Mouse (Mus musculus) heart, adult 8-10 months (tissue): Measurements from ENCODE around the gene Adgrf1. TPM values are rescaled to one million over a fixed set of nuclear protein-coding genes. Genes with fewer than 3 reads are reported as not detected.
"Not testable (repeated sequence)": the region's sequence is repeated elsewhere in the genome, so short reads cannot be mapped to it uniquely, and the experiment has no call there.

Source experiments
- DNase-seq: peaks from one replicate; pipeline ENCODE4 v3.0.0; 2022; ENCODE audit warnings: low spot score
- total RNA-seq, 4 experiments: library from RNA; stranded (reverse); gene quantifications; 2 replicates each; pipeline ENCODE4 v1.2.4; 2022

Gene Adgrf1
- total RNA-seq, 4 experiments from 2014 or later: not detected

DNA sequence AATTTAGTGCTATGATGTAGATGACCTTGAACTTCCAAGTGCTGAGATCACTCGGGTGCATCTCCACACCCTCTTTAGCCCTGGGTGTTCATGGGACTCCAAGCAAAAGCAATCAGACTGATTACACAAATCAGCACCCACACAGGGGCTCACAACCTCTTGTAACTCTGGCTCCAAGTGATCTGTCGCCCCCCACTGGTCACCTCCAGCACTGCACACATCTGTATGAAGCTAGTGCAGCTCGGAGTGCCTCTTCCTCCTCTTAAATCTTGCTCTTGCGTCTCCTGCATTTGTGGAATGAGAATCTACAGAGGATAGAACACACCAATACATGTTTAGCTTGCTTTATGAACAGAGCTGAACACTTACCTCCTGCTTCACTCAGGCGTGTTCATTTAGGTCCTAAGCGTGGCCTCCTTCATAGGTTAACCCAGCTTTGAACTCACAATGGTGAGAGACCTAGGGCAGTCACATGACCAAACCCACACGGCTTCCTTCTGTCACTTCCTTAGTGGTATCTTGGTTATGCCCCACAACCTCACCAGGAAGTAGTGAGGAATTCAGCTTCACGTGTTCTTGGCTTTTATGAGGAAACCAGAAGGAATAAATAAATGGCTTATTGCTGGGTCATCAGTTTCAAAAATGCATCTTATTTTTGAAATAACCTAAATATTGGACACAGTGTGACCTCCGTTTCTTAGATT is 2.9 kb upstream of the Adgrf1 start:
- DNase-seq: no peak

DNA sequence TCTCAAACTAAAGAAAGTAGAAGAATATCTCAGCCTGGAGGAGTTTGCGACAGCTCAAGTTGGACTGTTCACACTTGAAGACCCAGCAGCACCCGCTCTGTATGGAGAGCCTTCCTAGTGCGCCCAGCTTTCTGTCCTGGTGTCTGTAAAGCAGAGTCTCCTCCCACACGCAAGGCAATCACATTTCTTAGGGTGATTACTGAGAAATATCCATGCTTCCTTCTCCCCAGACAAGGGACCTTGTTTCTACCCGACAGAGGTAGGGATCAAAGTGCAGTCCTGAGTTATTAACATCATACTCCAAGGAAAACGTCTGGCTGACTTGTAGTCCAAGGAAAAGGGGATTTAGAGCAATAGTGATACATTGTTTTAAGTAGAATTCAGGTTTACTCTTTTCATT is 6.1 kb downstream of the Adgrf1 start:
- no peak for DNase-seq

DNA sequence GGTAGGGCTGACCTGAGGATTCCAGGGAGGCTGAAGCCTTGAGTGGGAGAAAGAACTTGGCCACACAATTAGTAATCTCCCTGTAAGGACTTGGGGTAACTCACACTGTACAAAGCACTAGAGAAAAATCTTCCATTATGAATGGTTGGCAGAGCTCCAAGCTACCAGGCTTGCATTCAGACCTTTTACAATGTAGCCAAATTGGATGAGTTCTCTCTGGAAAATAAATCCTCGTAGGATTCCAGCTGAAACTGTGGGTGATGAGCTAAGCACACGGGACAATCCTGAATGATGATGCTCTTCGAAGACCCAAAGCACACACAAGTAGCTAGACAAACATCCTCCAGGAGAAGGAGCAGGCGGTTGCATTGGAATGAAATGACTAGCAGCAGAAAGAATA is 7.1 kb downstream of the Adgrf1 start:
- DNase-seq: no peak

DNA sequence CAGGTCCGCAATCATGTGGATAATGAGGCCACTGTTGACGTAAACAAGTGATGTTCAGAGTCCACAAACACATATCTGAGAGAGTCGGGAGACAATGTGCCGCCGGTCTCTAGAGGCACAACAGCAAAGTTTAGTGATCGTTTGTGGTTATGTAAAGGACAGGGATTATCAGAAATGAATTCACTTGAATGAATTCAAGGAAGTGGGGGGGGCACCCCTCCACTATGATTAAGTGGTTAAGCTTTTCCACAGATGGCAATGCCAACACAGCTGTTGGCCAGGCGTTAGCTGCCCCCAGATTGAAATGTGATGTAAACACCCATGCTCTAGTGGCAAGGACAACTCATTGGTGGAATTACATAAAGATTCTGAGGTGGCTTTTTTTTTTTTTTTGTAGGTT is 9.5 kb downstream of the Adgrf1 start:
- DNase-seq: no peak

DNA sequence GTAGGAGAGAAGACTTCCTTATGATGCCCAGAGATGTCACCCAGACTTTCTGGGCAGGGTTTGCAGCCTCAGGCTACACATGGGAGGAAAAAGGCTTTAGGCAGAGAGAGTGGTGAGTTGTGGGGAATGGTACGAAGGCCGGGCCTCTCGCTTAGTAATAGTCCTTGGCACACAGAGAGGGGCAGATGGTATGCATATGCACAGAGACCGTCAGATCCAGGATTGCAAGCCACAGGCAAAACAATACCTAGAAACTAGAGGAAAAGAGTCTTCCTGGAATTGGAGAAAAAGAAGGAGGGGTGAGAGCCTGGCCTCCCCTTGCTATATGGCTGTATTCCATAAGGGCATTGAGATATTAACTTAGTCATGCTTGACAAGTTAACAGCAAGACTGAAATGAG is 12.2 kb downstream of the Adgrf1 start:
- DNase-seq: no peak

DNA sequence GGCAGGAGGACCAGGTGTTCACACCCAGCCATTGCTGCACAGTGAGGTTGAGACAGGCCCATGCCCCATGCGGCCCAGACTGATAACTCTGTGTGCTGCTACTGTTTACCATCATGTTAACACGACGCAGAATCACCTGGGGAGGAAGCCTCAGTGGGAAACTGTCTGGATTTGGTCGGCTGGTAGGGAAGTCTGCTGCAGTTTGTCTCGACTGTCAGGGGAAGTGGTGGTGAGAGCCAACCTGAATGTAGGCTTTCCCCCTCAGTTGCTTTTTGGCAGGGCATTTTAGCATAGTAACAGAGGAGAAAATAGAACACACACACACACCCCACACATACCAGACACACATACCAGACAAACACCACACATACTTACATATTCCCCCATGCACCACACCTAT is 12.7 kb downstream of the Adgrf1 start:
- DNase-seq: no peak

DNA sequence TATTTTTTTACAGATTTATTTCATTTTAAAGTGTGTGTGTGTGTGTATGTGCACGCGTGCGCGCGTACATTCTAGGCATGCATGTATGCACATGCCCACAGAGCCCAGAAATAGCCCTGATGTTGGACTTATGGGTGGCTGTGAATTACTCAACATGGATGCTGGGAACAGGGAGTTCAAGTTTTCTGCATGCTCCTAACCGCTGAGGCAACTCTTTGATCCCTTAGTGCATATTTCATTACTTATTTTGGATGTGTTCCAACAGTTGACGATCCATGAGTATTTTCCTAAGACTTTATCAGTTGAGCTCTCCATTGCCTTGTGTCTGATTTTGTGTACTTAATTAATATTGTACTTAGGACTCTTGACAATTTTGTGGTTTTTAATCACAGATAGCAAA is 29.4 kb downstream of the Adgrf1 start:
- no peak for DNase-seq

DNA sequence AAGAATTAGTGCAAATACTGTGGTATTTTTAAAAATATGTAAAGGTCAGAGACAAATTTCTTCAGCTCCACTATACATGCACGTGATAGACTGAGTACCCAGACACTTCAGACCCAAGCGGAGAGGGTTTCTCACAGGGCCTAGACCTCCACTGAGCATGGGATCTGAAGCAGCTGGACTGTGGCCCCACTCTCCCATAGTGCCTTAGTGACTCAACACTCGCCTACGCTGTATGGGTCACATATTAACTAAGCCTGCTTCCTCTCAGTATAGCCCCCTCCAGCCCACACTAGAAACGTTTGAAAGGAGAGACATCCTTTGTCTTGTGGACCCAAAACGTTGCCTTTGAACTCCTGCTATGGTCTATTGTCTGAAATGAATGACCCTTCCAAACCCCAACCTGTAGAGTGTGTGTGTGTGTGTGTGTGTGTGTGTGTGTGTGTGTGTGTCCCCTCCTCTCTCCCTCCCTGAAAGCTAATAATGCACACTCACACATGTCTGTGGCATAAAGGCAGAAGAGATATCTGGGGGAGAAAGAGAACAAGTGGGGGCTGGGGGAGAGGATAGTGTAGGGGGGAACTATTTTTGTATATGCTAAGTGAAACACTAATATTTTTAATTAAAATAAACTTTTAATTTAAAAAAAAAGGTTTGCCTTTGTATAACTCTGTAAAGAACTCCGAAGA is 56.0 kb downstream of the Adgrf1 start:
- DNase-seq: no peak

DNA sequence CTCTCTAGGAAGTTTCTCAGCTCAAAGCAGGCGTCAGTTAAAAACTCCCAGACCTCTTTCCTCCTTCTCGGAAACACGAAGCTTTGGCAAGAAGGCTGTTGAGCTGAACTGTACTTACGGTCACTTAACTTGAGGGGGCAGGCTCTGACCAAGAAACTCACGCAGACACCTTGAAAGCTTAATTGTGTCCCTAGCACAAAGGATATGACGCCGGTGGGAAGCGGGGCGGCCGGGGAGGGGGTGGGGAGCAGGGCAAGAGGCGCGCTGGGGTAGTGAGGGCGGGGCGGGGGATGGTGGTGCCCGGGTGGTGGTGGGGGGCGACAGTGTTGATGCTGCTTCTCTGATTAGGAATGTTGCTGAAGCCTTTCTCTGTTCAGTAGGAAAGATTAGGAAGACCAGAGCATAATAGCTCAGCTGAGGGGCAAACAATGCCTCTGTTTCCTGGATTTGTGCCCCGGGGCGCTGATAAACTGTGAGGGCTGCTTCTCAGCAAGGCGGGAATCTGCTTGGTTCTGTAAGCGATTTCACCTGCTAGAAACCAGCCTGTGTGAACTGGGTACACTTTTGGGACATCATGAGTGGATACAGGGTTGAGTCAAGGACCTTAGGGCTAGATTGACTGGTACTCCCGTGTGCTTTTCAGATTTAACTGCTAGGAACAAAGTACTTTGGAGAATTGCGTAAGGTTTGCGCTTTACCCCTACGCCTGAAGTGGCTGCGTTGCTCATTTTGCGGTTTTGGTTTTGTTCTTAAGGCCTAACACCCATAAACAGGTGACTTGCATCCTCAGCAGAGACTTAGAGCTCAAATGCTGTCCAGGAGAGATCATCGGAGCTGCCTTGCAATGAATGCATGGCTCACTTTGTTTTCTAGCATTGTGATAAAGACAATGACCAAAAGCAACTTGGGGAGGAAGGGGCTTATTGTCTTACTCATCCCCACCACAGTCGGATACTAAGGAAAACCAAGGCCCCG is 56.9 kb downstream of the Adgrf1 start:
- peak; percentile 69 for DNase-seq

DNA sequence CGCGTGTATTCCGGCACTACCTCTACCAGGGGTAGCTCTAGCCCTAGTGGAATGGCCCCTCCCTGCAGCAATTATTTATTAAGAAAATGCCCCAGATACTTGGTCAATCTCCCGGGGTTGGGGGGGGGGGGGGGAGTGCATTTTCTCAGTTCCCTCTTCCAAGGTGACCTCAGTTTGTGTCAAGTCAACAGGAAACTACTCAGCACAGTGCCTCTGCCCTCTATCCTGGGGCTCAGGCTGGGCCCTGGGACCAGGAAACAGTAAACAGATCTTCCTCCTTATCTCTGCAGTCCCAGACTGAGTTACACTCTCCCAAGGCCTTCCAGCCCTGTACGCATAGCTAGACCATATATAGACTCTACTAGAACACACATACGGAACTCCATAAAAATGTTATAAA is 57.7 kb downstream of the Adgrf1 start:
- no peak for DNase-seq

DNA sequence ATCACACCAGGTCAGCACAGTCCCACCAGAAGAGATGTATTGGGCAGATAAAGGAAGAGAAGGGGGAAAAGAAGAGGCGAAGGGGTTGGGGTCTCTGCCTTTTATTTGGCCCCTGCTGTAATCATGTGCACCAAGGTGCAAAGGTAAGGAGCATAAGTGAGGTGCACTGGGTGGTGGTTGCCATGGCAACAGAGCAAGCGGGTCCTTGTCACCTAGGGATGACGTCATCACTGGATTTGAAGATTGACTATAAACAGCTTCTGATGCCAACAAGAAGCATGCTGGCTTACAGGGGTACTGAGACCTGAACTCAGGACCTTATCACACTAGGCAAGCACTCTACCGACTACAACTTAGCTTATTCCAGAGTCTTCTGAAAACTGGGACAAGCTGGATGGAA is 59.1 kb downstream of the Adgrf1 start:
- DNase-seq: no peak

DNA sequence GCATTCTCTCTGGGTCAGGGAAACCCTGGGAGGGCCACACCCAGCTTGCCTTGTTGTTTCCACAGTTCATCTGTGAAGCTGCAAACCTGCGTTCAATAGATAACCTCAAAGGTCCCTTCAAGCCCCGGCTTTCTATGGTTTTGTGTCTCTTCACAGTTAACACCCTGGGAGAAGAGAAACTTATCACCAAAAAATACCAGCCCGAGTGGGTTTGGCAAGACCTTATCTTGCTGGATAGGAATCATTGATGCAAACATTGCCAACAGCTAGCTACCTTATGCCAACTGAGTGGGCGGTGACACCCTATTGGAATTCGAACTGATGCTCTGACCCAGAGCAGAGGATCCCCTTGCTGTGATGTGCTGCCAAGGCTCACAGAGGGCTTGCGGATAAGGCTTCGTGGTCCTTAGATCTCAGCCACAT is 59.6 kb downstream of the Adgrf1 start:
- DNase-seq: no peak

DNA sequence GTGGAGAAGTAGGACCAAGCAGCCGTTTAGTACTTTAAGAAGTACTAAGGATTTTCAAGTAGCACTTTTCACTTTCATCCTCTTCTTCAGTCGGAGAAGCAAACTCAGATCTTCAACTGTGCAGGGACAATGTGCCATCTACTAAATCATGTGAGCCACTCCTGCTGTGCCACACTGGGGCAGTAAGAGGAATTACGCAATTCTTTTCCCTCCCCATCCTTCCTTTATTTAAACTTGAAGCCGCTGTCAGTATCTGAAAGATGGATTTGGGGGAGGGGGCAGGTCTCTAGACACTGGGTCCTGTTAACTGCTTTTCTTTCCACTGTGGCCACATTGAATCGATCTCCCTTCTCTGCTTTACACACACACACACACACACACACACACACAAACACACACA is 62.6 kb downstream of the Adgrf1 start:
- DNase-seq: no peak

DNA sequence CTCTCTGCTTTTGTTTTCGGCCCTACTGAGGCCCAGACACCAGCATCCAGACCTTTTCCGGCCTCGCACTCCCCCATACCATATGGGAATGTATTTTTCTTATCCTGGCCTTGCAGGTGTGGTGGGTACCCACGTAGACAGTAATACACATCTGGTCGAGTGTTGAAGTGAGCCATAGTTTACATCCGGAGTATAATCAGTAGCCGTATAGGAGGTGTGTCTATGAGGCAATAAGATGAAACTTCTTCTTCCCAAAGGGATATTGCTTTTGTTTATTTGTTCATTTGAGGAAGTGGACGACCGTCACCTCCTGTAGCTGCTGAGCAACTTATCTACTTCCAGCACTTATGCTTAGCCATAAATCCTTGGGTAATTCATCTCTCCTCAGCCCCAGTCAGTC is 63.9 kb downstream of the Adgrf1 start:
- no peak for DNase-seq

DNA sequence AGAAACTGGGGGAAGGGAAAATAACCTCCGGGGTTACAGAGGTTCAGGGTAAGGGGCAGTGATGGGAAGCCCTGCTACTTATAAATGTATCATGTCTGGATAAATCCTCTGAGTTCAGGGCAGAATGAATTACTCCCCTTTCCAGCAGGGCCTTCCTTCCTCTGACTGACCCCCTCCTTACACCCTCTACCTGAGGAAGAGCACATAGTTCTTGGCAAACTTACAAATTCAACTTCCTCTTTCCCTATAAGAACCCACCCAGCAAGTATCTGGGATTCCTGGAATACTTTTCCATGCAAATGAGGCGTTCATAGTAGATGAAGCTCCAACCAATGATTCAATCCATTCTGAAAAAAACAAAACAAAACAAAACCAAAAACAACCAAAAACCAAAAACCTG is 67.5 kb downstream of the Adgrf1 start:
- DNase-seq: peak; percentile 56

DNA sequence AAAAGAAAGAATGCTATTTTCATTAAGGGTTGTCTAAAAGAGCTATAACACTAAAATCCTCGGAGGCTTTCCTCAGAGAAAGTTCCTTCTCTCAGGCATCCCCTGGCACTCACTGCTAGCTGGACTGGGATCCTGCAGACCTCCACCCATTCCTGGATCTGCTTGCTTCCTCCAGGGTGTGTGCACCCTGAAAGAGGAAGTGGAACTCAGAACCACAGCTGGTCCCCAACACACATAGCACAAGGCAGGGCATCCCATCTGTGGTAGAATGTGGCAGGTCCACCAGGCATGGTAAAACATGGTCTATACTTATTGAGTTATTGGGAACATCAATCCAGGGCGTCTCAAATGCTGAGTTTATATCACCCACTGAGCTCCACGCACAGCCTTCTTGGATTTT is 68.2 kb downstream of the Adgrf1 start:
- DNase-seq: no peak

DNA sequence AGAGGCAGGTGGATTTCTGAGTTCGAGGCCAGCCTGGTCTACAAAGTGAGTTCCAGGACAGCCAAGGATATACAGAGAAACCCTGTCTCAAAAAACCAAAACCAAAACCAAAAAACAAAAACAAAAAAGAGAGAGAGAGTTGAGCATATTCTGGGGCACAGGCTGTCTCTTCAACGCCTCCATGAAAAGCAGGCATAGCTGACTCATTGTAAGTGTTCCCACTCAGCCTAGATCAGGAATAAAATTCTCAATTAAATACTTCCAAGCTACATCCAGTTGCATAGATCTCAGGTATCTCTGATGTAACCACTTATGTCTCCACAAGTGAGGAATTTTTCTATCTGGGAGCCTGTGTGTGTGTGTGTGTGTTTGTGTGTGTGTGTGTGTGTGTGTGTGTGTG is 76.4 kb downstream of the Adgrf1 start:
- DNase-seq: not testable (repeated sequence)

DNA sequence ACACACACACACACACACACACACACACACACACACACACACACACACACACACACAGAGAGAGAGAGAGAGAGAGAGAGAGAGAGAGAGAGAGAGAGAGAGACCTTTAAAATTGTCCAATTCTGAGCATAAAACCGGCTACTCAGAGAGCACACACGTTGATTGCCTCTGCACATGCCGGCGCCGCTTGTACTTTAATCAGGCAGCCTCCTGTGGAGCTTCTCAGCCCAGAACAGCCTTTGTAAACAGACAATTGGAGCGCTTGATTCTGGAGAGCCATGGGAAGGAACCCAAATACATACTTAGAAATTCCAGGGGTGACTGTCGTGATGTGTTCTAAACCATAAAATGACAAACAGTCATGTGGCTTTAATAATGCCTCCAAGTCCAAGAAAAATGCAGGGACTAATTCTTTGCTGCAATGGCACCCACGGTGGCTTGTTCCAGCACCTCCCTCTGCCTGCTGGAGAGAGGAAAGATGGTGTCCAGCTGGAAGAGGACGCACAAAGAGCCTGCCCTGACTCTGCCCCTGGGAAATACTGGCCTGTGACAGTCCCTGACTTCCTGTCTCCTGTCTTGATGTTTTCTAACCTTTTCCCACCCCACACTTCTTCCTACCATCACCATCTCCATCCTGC is 87.9 kb downstream of the Adgrf1 start:
- DNase-seq: no peak

DNA sequence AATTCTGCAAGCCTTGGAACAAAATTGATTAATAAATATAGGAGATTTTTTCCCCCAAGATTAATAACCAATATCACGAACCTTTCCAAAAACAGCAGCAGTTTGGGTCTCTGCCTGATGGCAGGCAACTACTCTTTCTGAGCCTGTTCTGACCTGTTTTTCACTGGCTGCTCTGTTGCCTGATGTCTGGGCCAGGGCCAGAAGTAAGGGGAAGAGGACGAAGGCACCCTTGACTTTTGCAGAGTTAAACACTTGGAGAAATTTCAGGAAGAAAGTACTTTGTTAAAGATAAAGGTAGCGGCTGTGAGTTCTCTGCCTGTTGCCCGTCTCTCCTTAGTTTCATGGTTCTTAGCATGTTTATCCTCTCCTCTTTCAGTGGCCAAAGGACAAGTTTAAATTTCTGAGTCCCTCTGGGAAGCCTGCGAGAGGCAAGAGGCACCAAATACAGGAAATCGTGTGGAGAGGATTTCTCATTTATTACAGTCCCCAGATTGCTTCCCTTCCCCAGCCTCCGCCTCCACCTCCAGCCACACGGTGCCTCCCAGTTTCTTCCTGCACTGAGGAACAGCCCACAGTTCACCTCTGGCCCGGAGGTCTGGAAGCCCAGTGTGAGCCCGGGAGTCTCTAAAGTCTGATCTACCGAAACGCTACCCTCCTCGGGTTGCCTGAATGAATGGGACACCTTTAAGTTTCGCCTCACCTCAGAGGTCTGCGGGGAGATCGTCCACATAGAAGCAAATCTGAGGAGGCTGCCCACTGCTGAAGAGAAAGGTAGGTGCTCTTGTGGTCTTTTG is 89.9 kb downstream of the Adgrf1 start, which contains the start of gene Adgrf5:
Adgrf5 (plus strand) TSS at position 626 of the 794 bp plus-strand sequence.
- peak; percentile 83 for DNase-seq

DNA sequence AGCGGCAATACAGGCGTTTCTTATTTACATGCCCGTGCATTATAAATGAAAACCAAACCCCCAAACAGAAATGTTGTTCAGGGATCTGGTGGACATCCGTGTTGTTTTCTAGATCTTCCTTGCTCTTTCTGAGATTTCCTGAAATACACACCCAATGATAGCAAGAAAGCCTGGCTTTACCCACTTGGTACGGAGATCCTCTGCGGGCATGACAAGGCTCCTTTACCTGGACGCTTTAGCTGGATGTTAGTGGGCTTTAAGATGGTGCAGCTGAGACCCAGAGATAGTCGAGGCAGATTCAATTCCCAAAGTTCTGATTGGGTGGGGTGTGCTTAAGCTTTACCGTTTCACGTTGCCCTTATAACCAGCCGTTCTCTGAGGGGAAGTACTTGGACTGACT is 90.9 kb downstream of the Adgrf1 start:
- DNase-seq: no peak

DNA sequence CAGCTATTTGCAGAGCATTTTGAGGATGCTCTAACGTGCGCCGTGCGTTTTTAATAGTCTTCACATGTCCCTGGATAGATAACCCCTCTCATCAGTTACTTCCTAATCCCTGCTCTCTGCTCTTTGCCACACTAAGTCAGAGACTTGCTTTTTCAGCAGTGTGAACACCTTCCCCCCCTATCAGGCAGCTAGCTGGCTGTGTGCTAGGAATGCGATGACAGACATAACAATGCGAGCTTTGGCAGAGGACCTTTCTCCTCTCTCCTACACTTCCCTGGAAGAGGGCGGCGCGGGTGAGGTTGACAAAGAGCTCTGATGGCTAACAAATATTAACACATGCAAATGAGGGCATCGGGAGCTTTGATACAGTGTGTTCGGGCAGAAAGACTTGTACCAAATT is 92.2 kb downstream of the Adgrf1 start:
- peak; percentile 42 for DNase-seq
